Mouse (Mus musculus) left cerebral cortex, adult 8-10 months (tissue): Measurements from ENCODE around the gene Cpsf4l. TPM values are rescaled to one million over a fixed set of nuclear protein-coding genes. Genes with fewer than 3 reads are reported as not detected.

Experiments used
- DNase-seq, 2 experiments: peaks; one replicate each; pipeline ENCODE4 v3.0.0; 2022; ENCODE audit warnings: low spot score in 2 of 2
- total RNA-seq, 4 experiments: library from RNA; stranded (reverse); gene quantifications; 2 replicates each; pipeline ENCODE4 v1.2.4; 2022

Cpsf4l gene
- total RNA-seq, 4 experiments from 2014 or later, result 0.35 to 0.76 TPM; not detected in 2

DNA sequence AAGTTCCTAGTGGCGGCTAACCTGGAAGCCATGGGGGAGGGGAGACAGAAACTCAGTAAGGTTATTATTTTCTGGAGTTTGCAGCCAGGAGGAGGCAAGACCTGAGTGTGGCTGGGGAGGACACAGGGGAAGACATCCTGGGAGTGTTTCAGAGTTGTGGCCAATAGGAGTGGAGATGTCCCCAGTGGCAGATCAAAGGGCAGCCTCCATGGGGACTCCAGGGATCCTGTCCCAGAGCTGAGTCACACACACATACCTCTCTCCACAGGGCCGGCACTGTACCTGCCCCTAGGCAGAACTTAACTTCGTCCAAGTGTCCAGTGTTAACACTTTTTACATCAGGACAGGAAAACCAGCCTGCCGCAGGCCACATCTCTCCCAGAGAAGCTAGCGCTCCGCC lies 25.3 kb upstream of the Cpsf4l start:
- DNase-seq, result no peak

DNA sequence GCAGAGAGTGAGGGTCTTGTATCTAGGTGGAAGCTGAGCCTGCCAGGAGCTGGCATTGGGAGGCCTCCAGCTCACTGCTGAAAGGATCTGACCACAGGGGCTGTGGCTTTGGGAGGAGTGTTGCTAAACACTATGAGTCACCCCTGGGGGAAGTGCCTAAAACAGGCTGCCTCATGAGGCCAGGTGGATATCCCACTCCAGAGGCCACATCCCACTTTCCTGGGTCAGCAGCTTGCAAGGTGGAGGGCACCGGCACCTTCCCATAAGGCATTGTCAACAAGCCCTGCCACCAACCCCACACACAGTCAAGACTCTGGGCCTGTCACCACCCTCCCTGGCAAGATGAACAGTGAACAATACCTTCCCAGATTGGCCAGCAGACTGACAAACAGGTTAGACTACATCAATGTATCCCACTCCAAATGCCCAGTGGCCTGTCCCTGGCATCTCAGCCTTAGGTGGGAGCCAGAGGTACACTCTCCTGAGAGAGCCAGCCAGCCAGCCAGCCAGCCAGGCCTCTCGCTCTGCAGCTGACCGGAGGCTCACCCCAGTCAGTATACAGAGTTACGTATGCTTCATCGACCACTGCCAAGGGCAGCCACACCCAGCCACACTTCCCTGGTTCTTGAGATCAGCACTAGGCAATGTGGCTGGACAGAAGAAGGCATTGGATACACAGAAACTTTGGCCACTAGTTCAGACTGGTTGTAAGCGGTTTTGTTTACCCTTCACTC lies 24.0 kb upstream of the Cpsf4l start:
- no peak for DNase-seq

DNA sequence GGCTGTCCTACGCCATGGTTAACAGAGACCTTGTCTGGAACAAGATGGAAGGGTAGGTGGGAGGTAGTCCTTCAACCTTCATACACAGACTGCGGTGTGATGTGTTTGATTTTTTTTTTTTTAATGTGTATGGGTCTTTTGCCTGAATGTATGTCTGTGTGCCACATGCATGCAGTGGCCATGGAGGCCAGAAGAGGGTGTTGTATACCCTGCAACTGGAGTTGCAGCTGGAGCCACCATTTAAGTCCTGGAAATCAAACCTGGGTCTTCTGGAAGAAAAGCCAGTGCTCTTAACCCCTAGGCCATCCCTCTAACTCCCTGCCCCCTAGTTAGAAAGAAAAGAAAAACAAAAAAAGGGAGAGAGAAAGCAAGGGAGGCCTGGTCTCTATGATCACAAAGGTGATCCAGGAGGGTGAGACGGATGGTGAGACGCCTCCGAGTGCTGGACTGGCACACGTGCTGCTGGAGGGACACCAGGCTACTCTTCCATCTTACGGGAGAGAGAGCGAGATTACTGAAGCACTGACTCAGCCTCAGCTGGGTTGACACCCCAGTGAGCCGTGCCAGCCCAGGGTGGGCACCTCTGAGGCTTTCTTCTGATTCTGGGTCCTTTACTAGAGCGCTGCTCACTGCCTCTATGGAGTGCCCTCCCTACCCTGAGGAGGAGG lies 22.3 kb upstream of the Cpsf4l start:
- no peak for DNase-seq

DNA sequence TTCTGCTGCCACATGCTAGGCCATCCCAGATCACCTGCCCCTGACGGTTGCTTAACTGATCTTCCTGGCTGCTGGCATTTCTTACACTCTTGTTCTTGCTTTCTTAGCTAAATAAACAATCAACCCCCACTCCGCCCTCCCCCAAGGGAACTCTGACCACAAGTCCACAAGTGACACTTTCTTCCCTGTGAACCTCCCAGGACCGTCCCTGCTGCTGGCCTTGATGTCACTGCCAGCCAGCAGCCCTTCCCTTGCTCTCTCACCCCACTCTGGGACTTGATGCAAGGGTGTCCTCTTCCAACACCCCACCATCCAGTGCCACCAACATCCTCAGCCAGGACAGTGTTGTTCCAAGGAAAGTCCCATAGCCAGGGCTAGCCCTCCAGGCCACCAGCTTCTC lies 21.1 kb upstream of the Cpsf4l start:
- no peak for DNase-seq

DNA sequence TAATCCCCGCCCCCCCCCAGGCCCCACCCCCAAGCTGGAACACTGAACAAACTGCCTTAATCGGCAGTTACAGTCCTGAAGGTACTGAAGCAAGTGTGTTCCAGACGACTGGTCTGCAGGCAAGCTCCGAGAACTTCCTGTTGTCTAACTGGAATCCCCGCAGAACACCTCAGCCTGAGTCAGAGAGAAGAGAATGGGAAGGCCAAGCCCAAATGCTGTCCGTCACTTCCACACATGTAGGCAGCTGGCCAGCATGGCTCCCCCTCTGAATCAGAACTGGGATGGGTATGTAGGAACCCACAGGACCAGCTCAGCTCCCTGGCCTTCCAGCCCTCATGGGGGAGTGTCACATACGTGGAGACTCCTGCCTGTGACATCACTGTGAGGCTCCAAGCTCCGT lies 20.1 kb upstream of the Cpsf4l start:
- DNase-seq, result no peak

DNA sequence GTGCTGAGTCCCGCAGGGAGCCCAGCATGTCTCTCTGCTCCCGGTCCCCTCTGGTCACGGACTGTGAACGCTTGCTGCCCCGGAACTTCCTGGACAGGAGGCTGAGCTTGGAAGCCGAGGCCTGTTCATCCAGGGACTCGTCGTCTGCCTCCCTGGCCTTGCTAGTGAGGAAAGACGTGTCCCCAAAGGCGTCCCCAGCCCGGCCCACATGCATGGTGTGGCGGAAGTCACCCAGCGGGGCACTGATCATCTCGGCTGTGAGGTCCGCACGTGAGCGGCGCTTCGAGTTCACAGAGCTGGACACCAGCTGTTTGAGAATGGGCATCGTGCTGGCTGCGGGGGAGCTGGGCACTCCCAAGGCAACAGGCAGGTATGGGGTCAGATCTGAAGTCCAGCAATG lies 19.4 kb upstream of the Cpsf4l start:
- no peak for DNase-seq

DNA sequence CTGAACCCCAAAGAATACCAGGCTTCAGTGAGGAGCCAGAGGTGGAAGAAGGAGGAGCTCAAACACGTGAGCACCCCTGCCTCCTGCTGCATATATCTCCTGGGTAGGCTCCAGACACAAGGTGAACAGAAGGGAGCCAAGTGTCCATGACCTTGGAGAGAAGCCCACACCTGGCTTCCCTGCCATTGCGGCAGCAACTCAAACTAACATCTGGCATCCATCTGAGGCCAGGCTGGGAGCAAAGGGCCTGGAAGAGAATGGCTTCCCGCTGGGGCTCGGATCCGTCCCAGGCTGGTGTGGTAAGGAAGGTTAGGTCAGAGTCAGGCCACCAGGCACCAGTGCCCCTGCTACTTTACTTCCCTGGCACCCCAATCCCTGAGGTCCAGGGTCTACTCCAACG lies 18.2 kb upstream of the Cpsf4l start:
- no peak for DNase-seq

DNA sequence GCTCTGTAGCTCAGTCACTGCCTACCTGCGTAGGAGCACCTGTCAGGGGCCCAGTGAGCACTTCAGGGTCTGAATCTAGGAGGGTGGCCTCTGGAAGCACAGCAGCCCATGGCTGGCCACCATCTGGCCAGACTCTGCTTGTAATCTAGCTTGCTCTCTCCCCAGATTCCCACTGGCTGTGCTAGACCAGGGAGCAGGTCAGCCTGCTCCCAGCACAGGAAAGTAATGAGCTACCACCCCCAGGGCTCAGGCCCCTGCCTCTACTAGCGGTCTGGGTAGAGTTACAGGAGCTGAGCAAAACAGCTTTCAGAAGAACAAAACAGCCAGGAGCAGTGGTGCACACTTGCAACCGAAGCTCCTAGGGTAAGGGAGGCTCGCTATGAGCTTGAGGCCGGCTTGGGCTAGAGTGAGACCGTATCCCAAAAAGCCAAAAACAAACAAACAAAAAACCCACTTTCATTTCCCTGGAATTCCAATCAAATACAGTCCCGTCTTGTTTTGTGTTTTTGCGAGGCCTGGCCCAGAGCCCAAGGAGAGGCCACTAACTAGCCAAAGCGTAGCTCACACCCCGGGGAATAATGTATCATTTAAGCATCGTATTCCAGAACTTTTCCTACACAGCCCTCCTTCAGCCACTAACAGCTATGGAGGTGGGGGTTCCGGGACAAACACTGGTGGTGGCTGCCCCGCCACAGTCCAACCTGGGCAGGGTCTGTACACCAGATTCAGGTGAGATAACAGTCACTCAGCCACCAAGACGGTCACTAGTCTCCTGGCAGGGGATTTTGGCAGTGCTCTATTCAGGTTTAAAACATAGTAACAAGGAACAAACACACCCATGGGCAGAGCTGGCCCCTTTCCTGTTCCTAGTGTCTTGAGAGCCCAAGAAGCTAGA lies 17.4 kb upstream of the Cpsf4l start:
- DNase-seq, result no peak

DNA sequence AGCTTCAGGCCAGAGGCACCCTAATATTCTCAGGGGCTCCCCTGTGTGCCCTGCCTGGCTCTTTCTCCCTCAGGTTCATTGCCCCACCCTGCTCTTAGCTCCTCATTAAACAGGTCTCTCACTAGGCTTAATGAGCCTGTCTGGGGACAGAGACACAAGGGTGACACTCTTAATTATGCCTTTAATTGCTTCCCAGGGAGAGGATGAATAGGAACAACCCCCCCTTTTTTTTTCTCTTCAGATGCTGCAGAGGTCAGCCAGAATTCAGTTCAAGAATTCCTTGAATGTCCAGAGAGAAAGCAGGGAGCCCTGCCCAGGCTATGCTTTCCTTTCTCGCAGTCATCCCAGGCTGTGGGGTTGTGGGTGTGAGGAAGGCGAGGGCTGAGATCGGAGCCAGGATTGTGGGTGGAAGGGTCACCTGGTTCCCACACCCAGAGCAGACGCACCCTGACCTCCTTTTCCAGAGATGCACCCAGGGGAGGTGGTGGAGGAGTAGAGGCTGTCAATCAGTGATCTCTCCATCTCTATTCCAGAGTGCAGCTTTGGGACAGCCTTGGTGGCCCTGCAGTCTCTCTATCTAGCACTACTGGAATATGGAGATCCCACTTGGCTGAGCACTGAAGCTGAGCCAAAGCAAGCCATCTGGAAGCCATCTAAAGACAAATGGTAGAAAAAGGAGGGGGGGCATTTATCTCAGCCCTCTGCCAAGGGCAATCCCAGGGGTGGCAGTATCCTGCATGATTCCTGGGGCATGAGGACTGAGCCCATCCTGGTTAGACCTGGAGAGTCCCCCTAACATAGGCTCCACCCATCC lies 15.6 kb upstream of the Cpsf4l start:
- no peak for DNase-seq

DNA sequence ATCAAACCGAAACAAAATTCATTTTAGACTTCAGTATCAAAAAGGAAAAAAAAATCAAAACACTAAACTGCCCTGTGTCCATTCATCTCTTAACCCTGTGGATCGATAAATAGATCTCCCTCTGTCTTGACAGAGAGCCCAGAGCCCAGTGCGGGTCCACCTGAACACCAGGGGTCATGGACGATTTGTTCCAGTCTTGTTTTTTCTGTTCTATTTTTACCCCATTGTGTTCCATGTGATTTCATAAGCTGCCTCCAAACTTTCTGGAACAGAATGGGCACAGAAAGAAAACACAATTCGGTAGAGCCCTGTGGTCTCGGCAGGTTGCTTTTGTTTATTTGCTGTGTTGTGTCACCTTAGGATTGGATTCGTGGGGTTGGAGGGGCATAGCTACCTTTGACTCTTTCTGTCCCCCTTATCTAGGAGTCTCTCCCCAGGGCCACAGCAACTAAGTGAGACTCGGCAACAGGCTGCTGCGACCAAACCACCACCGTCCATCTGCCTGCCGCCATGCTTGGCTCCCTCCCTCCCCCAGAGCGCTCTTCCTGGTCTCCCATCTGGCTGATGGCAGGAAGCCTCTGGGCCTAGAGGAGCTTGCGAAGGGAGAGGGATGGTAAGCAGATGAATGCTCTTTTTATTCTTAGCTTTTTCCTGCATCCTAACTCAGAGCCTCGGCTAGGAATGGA lies 12.7 kb upstream of the Cpsf4l start:
- DNase-seq, result no peak

DNA sequence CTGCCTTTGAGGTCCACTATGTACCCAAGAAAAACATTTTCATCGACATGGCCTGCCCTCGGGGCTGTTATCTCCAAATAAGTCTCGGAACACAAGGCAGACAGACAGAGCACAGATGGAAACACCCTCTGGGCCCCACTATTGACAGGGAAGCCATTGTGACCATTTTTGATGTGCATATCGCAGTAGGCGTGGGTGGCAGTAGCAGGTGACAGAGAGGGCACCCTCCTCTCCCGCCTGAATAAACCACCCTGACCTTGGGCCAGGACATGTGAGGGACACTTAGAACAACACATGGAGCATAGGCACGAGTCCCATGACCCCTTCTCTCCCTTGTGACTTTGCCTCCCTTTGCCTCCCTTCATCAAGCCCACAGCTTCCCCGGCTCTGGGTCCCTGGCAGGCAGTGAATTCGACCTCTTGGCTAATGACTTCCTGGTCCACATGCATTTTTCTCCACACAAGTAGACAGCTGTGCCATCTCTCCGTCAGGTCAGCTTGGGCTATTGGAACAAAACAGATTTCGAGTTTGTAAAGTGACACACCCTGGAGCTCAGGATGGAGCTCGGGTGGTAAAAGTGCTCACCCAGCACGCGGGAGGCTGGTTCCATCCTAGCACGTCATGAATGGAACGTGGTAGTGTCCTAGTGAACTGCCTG lies 8.1 kb upstream of the Cpsf4l start:
- DNase-seq, result no peak

DNA sequence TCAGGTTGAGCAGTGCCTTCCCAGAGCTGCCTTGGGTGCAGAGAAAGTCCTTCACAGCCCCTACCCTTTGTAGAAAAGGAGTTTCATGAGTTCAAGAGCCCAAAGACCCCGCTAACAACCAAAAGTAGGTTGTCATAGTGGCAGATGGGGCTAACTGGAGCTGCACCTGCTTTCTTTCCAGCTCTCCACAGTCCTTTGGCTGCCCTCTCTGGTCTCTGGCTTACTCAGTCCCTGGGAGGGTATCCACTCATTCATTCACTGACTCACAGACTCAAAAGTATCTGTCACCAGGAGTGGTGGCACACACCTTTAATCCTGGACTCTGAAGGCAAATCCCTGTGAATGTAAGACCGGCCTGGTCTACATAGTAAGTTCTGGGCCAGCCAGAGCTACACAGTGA lies 6.3 kb upstream of the Cpsf4l start:
- DNase-seq, result no peak

DNA sequence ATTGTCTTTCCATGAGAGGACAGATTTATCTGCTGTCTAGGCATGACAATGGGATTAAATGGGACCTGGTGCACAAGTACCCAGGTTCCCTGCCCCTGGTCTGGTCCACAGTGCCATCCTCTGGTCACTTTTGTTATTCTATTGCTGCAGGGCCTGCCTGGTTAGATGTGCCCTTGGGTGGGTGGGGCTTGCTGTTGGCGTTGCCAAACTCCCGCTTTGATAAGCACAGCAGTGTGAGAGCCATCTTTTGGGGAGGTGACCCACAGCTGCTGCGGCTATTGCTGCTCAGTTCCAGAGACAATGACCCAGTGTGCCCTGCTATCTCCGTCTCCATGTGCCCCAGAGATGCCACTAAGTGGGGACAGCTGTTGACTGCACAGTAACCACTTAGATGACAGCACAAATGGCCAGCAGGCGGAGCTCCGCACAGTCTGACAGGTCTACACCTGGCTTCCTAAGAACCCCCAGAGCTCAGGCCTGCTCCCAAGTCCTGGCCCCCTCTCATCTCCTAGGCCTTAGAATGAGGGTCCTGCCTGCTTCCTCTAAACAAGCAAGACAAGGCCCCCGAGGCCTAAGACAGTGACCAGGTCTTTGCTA lies 5.4 kb upstream of the Cpsf4l start:
- no peak for DNase-seq

DNA sequence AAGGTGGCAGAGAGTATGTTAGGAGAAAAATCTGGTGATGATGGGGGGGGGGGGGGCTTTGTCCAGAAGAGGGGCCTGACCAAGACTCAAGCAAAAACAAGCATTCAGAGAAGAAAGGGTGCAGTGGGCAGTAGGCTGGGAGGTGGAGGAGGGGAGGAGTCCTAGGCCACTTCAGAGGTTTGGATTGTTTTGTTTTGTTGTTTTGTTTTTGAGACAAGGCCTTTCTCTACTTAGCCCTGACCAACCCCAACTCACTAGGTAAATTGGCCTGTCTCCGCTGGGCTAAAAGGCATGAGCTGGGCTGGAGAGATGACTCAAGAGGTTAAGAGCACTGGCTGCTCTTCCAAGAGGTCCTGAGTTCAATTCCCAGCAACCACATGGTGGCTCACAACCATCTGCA lies 1.2 kb upstream of the Cpsf4l start:
- no peak for DNase-seq

DNA sequence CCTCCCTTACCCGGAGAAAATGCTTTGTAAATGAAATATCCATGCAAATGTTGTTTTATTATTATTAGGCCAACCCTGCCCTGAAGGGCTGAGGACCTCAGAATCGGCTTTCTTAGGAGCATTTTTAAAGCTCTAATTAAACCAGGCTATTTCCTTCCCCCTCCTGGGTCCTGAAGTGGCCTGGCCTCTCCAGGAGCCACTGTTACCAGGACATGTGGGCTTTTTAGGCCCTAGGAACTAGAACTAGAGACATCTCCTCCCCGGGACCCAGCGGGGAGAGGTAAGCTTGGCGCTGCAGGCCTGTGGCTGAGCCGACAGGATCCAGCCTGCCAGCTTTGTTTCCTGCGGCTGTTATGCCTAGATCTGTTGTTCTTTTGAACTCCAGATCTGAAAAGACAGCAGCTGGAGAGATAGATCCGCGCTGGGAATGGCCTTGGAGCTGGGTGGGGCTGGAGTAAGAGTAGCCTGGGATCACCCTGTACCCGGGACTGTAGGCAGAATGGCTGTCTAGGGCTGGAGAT lies 500 bp upstream of the Cpsf4l start:
- DNase-seq, result no peak

DNA sequence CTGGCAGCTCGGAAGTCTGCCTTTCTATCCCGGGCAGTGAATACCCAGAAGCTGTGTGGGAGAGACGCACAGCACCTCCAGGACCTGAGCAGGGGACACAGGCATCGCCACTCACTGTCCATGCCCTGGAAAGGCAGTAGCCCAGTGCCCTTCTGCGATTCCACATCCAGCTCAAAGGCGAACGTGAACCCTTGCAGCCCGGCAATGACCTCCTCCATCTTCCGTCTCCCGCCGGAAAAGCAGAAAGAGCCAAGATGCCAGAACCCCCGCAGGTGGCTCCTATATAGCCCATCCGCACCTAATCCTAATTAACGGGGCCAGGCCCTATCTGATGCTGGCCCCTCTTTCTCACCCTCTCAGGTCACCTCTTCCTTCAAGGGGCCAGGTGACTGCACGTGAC lies 545 bp downstream of the Cpsf4l start:
- no peak for DNase-seq

DNA sequence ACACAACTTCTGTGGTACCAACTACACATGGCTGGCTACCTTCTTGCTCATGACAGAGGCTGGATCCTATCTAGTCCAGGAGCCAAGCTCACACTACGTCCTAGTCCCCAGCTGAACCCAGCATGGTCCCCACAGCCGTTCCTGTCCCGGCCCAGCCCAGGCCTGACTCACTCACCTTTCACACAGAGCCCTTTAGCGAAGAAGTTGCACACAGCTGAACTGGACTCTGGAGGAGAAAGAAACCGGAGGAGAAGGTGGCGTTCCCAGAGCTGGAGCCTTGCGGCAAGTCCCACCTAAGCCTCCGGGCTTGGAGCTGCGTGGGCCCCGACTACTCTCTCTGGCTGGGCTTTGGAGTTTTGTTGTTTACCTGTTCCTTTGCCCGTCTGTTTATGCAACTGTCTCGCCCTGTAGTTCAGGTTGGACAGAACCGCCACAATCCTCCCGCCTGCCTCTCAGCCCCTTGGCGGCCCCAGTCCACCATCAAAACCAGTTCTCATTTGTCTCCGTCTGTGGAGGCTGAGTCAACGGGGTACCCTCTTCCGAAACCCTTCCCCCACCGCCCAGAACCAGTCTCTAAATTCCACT lies 1.1 kb downstream of the Cpsf4l start:
- DNase-seq, result no peak

DNA sequence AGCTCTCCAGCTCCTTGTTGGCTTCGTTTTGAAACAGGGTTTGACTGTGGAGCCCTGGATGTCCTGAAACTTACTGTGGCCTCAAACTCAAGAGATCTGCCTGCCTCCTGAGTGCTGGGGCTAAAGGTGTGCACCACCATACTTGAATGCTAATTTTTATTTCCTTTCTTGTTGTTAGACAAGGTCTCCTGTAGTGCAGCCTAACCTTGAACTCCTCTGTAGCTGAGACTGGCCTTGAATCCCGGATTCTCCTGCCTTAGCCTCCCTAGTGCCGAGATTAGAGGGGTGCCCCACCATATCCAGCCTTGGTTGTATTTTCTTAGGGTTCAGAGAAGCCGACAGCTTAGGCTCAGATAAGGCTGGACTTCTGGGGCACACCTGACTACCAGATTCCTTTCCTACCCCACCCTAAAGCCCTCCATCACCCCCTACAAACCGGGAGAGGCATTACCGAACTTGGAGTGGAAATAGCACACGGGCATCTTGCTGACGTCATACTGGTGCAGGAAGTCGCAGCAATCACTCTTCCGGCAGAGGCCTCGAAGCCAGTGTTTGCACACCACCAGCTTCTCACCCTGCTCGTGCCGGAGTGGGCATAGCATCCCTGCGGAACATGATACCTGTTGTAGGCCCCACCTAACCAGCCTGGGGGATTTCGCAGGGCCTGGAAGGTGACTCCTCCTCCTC lies 3.7 kb downstream of the Cpsf4l start:
- DNase-seq, result no peak

DNA sequence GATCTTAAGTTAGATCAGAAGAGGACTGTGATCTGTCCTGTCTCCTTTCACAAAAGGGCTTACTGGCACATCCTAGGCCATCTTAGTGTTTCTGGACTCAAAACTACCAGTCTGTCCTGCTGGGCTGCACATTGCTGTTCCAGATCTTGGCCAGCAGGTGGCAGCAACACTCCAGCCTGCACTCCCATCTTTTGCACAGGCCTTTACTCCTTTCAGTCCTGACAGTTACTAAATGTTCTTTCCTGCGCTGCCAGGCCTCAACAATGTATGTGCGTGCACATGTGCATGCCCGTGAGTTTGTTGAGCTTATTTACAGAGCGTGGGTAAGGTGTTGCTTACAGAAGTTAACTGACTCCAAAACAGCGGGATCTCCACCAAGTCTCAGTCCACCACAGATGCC lies 6.1 kb downstream of the Cpsf4l start:
- DNase-seq, result peak; percentile 47 to 71
